Mouse (Mus musculus): ENCODE measurements around the gene Clstn1.

- no peak for TF ChIP-seq GATA1 (IDR thresholded peaks at IDR 0.05; ENCODE audit: low read length)
- no peak for TF ChIP-seq TAL1 (IDR thresholded peaks at IDR 0.05; ENCODE audit: low read length)
Measured at GRCm38 (mm10) chr4:149688861-149689260, 102.6 kb downstream of the Clstn1 start.
